Mouse (Mus musculus): ENCODE measurements at regions not wholly inside any gene's neighbourhood (a gene's known extent, or its start where the extent isn't known, plus 50 kb on each side); places are given as distances from the start of the nearest gene placed in this dataset.

- Histone ChIP-seq H3K4me1 (replicated peaks) (no peaks in the 10 kb centered on the region), H3K4me3 (no peak overlapping the region), H3K9ac (no peak overlapping the region), H3K36me3 (peaks cover 17% of the 10 kb centered on the region), H3K27ac (no peak overlapping the region), H3K27me3 (no peaks in the 10 kb centered on the region), H3K9me3 (replicated peaks) (no peaks in the 10 kb centered on the region), H3K4me2 (no peak overlapping the region)
- ATAC-seq (replicated peaks; ENCODE audit: insufficient number of reproducible peaks, insufficient read depth, low FRiP score, low read depth) = no peak
These were observed 1835.1 kb upstream of the Lrrc6 start for GRCm38 (mm10) chr15:68335837-68336236.

- Histone ChIP-seq H3K36me3 (no peaks in the 10 kb centered on the region), H3K4me3 (no peak overlapping the region), H3K27ac (no peak overlapping the region), H3K4me1 (replicated peaks) (no peaks in the 10 kb centered on the region), H3K9me3 (replicated peaks) (no peaks in the 10 kb centered on the region), H3K27me3 (no peaks in the 10 kb centered on the region), H3K4me2 (no peak overlapping the region), H3K9ac (no peak overlapping the region)
- ATAC-seq (replicated peaks; ENCODE audit: insufficient number of reproducible peaks, insufficient read depth, low FRiP score, low read depth) = no peak
- 91% methylated on average over 1 of the region's 1 CpGs for WGBS
These were observed 1815.4 kb upstream of the Lrrc6 start for GRCm38 (mm10) chr15:68316116-68316515.

MicroRNAs in the stretch of these regions (microRNA counts, 519-probe panel; counts per million panel counts)
- 3,977 counts per million, percentile 91 among the panel's probes with 10 or more counts for microRNA mmu-miR-30b
- microRNA mmu-miR-30d = 3,561 counts per million, percentile 86 among the panel's probes with 10 or more counts

Small RNA genes in the stretch of these regions (microRNA-seq; reads per million reads assigned to microRNA genes)
- gene Mir30b (178 reads per million, percentile 57 among the genes with 10 or more reads in this experiment), gene Mir30d (12,466 reads per million, percentile 96 among the genes with 10 or more reads in this experiment)
